Mouse (Mus musculus): ENCODE measurements around the gene Wdr24.

DNA sequence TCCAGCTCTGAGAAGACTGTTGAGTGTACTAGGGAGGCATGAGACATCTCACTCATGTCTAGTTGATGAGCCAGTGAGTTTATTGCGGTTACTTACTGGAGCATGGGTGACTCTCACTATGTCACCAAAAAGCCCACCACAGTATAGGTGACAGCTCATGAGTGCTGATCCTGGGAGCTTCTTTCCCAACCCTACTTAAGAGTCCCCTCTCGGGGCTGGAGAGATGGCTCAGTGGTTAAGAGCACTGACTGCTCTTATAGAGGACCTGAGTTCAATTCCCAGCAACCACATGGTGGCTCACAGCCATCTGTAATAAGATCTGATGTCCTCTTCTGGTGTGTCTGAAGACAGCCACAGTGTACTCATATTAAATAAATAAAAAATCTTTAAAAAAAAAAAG, 46.5 kb downstream of the Wdr24 start:
- TF ChIP-seq CTCF (conservative IDR thresholded peaks at IDR 0.05; ENCODE audit: low read length) = no peak
- TF ChIP-seq NANOG (IDR thresholded peaks at IDR 0.05; ENCODE audit: borderline replicate concordance, low read length) = no peak
- TF ChIP-seq POU5F1 (IDR thresholded peaks at IDR 0.05; ENCODE audit: borderline replicate concordance, low read length) = no peak

Data from E14TG2a.4 (cell line).